Mouse (Mus musculus) E14TG2a.4 (cell line): ENCODE data around the gene Nlrp6.

Experiments
- CTCF ChIP-seq: conservative IDR thresholded peaks from 2 replicates; pipeline ENCODE4 v1.5.1; 2014; ENCODE audit warnings: low read length
- NANOG ChIP-seq: IDR thresholded peaks from 2 replicates; pipeline ENCODE4 v1.6.1; 2014; ENCODE audit warnings: borderline replicate concordance, low read length, mixed read lengths
- POU5F1 ChIP-seq: IDR thresholded peaks from 2 replicates; pipeline ENCODE4 v1.6.1; 2014; ENCODE audit warnings: low read length, borderline replicate concordance

- TF ChIP-seq CTCF (no peak), POU5F1 (no peak), NANOG (no peak)
Observed at GRCm38 (mm10) chr7:140960026-140960425, 39.3 kb downstream of the Nlrp6 start.
